Mouse (Mus musculus) MEL (cell line): ENCODE measurements around the gene Xylt2.

ENCODE experiments used
- BHLHE40 ChIP-seq: IDR thresholded peaks from 2 replicates; pipeline ENCODE4 v1.6.1; 2012; ENCODE audit warnings: low read depth, mild to moderate bottlenecking, inconsistent platforms, low read length, improper control_type of control experiment, borderline replicate concordance
- CTCF ChIP-seq, 3 experiments: IDR thresholded peaks in 2 of 3; conservative IDR thresholded peaks in 1 of 3; 2 replicates each; pipeline ENCODE4 v1.5.1; 2011 to 2012; ENCODE audit warnings: low read length in 3 of 3, low read depth in 2 of 3, mild to moderate bottlenecking in 2 of 3, improper control_type of control experiment in 1 of 3, inconsistent platforms in 1 of 3, mixed read lengths in 1 of 3, moderate library complexity in 1 of 3; ENCODE audit not compliant: control insufficient read depth in 1 of 3, insufficient read depth in 1 of 3, poor library complexity in 1 of 3, severe bottlenecking in 1 of 3
- EP300 ChIP-seq, 2 experiments: IDR thresholded peaks; 2 replicates each; pipeline ENCODE4 v1.6.1; 2011; ENCODE audit warnings: improper control_type of control experiment in 2 of 2, low read length in 2 of 2, low read depth in 1 of 2, mild to moderate bottlenecking in 1 of 2
- JUND ChIP-seq: IDR thresholded peaks from 2 replicates; pipeline ENCODE4 v1.6.1; 2011; ENCODE audit warnings: low read depth, mild to moderate bottlenecking, improper control_type of control experiment, low read length
- MYC ChIP-seq: IDR thresholded peaks from 2 replicates; pipeline ENCODE4 v1.6.1; 2011; ENCODE audit warnings: low read depth, mild to moderate bottlenecking, low read length, improper control_type of control experiment, moderate library complexity
- POLR2A ChIP-seq, 2 experiments: IDR thresholded peaks; 2 replicates each; pipeline ENCODE4 v1.6.1; 2011 to 2012; ENCODE audit warnings: low read length in 2 of 2, mild to moderate bottlenecking in 2 of 2, control low read depth in 1 of 2, improper control_type of control experiment in 1 of 2, low read depth in 1 of 2, moderate library complexity in 1 of 2; ENCODE audit not compliant: control insufficient read depth in 1 of 2, insufficient read depth in 1 of 2, poor library complexity in 1 of 2
- UBTF ChIP-seq: IDR thresholded peaks from 2 replicates; pipeline ENCODE4 v1.6.1; 2012; ENCODE audit warnings: low read depth, mild to moderate bottlenecking, inconsistent platforms, low read length, improper control_type of control experiment, moderate library complexity, borderline replicate concordance; ENCODE audit not compliant: insufficient read depth
- ZKSCAN1 ChIP-seq: IDR thresholded peaks from 2 replicates; pipeline ENCODE4 v1.6.1; 2012; ENCODE audit warnings: low read depth, mild to moderate bottlenecking, inconsistent platforms, low read length, improper control_type of control experiment, moderate library complexity
- ZNF384 ChIP-seq: IDR thresholded peaks from 2 replicates; pipeline ENCODE4 v1.6.1; 2012; ENCODE audit warnings: low read depth, mild to moderate bottlenecking, inconsistent platforms, low read length, improper control_type of control experiment

DNA sequence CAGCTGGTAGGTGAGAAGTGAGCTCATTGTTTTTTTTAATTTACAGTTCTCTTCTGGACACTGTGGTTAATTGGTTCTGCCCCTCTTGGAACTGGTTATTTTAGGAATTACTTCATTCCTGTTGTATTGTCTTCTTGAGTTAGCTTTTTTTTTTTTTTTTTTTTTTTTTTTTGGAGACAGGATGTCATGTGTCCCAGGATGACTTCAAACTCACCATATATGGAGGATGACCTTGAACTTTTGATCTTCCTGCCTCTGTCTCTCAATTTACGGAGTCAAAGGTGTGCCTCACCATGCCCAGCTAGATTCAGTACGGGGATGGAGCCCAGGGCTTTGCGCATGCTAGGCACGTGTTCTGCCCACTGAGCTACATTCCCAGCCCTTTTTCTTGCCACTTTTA is 4.3 kb upstream of the Xylt2 start:
- TF ChIP-seq ZNF384: peak; percentile 40; the same call in 1 of the 2 replicates
- TF ChIP-seq CTCF (IDR thresholded peaks at IDR 0.05 in 2 of 3, conservative IDR thresholded peaks at IDR 0.05 in 1 of 3; ENCODE audit: control insufficient read depth in 1 of 3, insufficient read depth in 1 of 3, low read depth in 2 of 3, low read length in 3 of 3, poor library complexity in 1 of 3, severe bottlenecking in 1 of 3): no peak
- no peak for TF ChIP-seq ZKSCAN1
- no peak for TF ChIP-seq EP300 (IDR thresholded peaks at IDR 0.05; ENCODE audit: low read depth in 1 of 2, low read length in 2 of 2)
- TF ChIP-seq JUND: no peak
- no peak for TF ChIP-seq POLR2A (IDR thresholded peaks at IDR 0.05; ENCODE audit: control insufficient read depth in 1 of 2, insufficient read depth in 1 of 2, low read depth in 1 of 2, low read length in 2 of 2, poor library complexity in 1 of 2)
- TF ChIP-seq BHLHE40: no peak
- TF ChIP-seq UBTF: no peak
- TF ChIP-seq MYC: no peak
